Mouse (Mus musculus) regulatory T cell (primary cell): Measurements from ENCODE around the gene Trim43b.
"Not testable (repeated sequence)": the region's sequence is repeated elsewhere in the genome, so short reads cannot be mapped to it uniquely, and the experiment has no call there.

Source experiments
- in situ Hi-C: fragments of 300-600 bp; cut with MboI, MseI; formaldehyde crosslinking; loops from one replicate; pipeline ENCODE4 v1.15.1; 2025; ENCODE audit warnings: high pct_unique_total_duplicates

Trim43b gene

GRCm38 (mm10) chr9:89092735-89093134 lies at the start of gene Trim43b:
Gene Trim43b (minus strand): TSS chr9:89092835.
- in situ Hi-C loops, result not testable (repeated sequence)

GRCm38 (mm10) chr9:89104576-89104975 lies 11.9 kb upstream of the Trim43b start:
- in situ Hi-C loops, result not testable (repeated sequence)

- in situ Hi-C loops, result not testable (repeated sequence)
Observed at GRCm38 (mm10) chr9:89086746-89087145, 5.9 kb downstream of the Trim43b start.

- in situ Hi-C loops, result not testable (repeated sequence)
Observed at GRCm38 (mm10) chr9:89079637-89080036, 13.0 kb downstream of the Trim43b start.

GRCm38 (mm10) chr9:89076508-89076907 lies 16.1 kb downstream of the Trim43b start:
- in situ Hi-C loops, result not testable (repeated sequence)

- in situ Hi-C loops, result not testable (repeated sequence)
Observed at GRCm38 (mm10) chr9:89067143-89067501, 25.5 kb downstream of the Trim43b start.

GRCm38 (mm10) chr9:89066378-89067142 lies 26.1 kb downstream of the Trim43b start:
- in situ Hi-C loops, result not testable (repeated sequence)
